Mouse (Mus musculus) cerebellum, postnatal 36 days (tissue): ENCODE data around the gene Dach1.

Experiments
- DNase-seq, 2 experiments: peaks; one replicate each; pipeline ENCODE4 v3.0.0; 2021 to 2022; ENCODE audit warnings: mixed read lengths in 2 of 2

Gene Dach1

DNA sequence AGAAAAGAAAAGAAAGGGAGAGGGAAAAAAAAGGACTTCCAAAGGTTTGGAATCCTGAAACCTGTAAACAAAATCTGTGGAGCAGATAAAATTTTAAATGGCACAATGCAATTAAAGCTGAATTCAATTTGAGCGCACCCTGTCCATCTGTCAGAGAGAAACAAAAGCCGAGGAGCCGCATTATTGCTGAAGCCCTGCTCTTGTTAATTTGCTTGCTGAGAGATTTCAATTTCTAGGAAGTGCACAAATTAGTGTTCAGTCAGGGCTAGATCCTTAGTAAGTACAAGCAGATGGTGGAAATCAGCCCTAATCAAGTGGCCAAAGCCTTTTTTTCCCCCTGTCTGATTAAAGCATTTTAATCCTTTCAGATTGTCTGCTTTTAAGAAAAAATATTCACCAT is 60.8 kb downstream of the Dach1 start:
- DNase-seq = peak in 1 of 2 experiments; percentile 4

DNA sequence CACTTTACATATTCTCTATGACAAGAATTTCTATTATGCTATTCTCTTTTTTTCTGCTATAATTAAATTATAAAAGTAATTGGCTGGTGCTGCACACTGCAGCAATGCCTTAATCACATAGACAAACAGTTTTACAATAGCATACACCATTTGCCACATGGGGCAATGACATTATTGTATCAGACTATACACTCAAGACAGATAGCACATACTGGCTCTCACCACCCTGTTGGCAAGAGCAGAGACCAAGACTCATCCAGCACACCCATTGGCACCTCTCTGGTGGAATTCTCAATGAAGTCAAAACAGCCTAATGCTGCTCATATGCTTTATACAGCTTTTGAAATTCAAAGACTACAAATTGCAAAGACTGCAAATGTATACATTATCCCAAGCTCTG is 63.4 kb downstream of the Dach1 start:
- DNase-seq = no peak

DNA sequence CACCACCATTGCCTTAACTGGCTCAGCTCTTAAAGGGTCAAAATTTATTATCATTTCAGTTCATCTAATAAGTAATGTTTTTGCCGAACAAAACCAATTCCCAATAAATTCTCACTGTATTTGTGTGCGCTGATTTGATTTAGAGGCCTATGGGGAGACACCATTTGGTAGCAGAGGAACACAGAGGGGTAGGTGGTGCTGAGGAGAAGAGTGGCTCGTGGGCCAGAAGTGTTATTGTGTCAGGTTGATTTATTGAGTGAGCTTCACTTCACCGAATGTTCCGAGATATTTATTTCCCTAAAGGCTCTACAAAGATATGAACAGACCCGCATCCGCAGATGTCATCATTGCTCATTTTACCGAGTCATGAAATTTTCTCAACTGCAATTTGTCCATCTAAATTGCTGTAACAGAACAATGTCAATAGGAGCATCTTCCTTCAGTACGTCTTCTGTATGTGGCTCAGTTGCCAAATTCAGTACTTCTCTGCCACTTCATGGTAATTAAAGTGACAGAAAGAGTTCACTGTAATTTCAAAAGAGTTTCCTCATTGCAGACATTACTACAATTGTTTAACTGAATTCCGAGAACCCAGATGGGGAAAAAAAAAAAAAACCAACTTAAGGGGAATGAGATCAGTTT is 65.1 kb downstream of the Dach1 start:
- DNase-seq = no peak

DNA sequence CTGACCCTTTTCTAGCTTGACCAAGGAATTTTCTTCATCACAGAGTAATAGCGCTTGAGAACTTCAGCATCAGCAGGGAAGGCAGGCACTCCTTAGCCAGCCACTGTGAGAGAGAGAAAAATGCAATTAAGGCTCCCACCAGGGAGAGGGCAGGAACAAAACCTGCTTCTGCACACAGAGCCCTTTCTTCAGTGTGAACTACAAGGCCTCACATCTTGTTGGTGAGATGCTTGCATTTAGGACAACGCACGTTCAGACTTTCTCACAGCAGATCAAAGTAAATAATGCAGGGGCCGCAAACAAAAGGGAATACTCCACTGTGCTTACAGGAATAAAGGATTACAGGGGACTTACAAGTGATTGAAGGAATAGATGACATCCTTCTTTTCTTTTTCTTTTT is 74.3 kb downstream of the Dach1 start:
- DNase-seq = no peak

GRCm38 (mm10) chr14:98089246-98089645 is 80.3 kb downstream of the Dach1 start:
- no peak for DNase-seq

- no peak for DNase-seq
Measured at GRCm38 (mm10) chr14:98087355-98087754, 82.2 kb downstream of the Dach1 start.

- DNase-seq = no peak
Measured at GRCm38 (mm10) chr14:98086794-98087193, 82.8 kb downstream of the Dach1 start.

GRCm38 (mm10) chr14:98085141-98085540 is 84.4 kb downstream of the Dach1 start:
- no peak for DNase-seq

DNA sequence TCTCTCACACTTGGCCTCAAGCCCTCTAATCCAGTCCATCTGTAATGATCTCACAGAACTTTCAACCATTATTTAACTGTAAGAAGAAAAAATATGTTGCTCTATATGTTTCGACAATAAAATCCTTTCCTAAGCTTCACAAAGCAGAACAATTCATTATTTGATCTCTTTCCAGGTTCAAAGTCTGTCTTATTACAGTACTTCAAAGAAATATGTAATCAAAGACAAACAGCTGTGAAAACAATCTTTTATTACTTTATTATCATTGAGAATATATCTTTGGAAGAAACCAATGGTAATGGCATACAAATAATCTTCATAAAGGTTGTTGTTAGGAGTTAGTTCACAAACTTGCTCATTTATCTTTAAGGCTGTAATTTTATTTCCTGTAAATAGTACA is 84.8 kb downstream of the Dach1 start:
- DNase-seq = no peak

- no peak for DNase-seq
Measured at GRCm38 (mm10) chr14:98083419-98083818, 86.1 kb downstream of the Dach1 start.

- no peak for DNase-seq
Measured at GRCm38 (mm10) chr14:98080014-98080413, 89.6 kb downstream of the Dach1 start.

DNA sequence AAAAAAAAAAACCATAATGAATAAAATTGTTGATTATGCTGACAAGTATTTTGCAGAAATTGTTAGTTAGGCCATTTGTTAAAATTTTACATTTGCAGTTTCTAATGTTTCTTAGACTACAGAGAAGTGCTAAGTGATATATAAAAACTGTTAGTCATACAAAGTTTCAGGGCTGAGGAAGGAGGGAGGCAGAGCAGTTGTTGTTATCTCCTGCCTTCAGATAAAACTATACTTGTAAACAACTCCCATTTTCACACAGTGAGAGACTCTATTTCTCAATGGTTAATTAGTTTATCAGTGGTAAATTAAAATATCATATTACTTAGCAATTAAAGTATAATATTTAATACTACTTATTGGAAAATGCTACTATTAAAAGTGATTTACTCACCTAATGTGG is 91.6 kb downstream of the Dach1 start:
- no peak for DNase-seq

- DNase-seq = no peak
Measured at GRCm38 (mm10) chr14:98073421-98074080, 96.0 kb downstream of the Dach1 start.

DNA sequence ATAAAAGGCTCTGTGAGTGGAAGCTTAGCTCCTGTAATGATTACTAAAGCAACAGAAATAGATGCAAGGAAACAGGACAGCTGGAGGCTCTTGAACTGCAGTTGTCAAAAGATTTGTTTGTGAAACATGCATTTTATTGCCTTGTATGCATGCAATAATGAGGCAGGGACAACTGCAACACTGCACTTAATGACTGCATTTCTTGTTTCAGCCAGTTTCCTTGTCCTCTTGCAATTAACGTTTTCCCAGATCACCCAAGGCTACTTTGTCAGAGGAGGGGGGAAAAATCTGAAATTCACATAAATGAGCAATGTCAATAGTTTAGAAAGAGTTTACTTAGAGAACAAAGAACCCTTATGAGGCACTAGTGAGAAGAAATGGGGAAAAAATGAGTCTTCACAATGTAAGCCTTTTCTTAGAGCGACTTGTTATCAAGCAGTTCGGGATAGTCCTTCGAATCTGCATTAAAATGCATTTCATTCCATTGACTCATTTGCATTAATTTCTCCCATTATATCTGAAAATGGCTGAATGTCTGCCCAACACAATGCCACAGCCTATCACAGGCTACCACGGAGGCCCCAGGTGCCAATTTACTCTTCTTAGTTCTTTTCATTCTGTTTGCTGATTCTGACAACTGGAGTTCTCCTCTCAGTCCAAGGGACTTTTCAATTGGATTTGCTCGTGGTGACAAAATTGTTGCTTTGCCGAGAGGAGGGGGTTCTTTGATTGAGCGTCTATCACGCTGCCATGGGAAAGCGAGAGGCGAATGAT is 96.7 kb downstream of the Dach1 start:
- no peak for DNase-seq

DNA sequence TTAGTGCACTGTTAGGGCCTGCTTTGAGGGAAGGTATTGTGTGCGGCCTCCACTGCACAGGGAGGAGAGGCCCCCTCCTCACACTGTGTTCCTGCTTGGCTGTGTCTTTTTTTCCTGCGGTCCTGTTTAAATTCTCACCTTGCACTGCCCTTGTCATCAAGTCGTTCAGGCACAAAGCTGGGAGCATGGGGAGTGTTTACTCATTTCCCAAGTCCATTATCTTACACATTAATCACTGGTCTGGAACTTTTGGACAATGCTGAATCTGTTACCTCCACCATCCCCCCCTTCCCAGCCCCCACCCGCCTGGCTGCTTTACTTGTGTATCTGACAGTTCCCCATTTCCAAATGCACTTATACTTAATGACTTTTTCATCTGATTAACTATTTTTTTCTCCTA is 97.7 kb downstream of the Dach1 start:
- no peak for DNase-seq

DNA sequence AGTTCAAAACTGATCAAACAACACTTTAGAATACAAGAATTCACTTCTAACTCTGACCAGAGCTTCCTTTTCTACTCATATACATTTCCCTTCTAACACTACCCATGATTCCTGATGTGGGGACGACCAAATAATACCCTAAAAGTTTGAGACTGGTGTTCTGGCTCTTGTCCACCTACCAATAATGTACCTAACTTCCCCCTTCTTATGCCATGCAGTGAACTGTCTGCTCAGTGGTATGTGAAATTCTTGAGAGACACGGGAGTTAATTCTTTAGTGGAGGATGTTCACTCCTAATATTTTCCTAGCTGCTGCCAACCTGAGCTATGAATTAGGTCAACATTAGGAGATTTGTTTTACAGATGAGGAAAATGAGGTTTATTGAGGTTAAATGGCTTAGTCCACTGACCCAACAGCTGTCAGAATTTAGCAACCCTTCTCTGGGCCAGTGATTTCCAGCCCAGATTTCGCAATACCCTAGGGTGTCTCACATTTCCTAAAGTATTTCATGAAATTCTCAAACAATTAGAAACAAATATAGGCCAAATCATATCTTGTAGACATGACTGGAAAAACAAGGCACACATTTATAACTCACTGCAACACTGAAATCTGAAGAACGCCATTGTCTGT is 102.2 kb downstream of the Dach1 start:
- DNase-seq = no peak

GRCm38 (mm10) chr14:98064190-98064589 is 105.4 kb downstream of the Dach1 start:
- no peak for DNase-seq

- DNase-seq = no peak
Measured at GRCm38 (mm10) chr14:98049329-98049728, 120.2 kb downstream of the Dach1 start.

GRCm38 (mm10) chr14:98048403-98048802 is 121.2 kb downstream of the Dach1 start:
- no peak for DNase-seq

GRCm38 (mm10) chr14:98047670-98048069 is 121.9 kb downstream of the Dach1 start:
- DNase-seq = no peak

GRCm38 (mm10) chr14:98046960-98047359 is 122.6 kb downstream of the Dach1 start:
- DNase-seq = no peak

GRCm38 (mm10) chr14:98038524-98038923 is 131.0 kb downstream of the Dach1 start:
- DNase-seq = no peak

- no peak for DNase-seq
Measured at GRCm38 (mm10) chr14:98037175-98037574, 132.4 kb downstream of the Dach1 start.

- DNase-seq = no peak
Measured at GRCm38 (mm10) chr14:98035261-98035660, 134.3 kb downstream of the Dach1 start.
